Mouse (Mus musculus): Measurements from ENCODE around the gene Dennd4a.

The Dennd4a gene

GRCm38 (mm10) chr9:64809851-64810250 lies 1.3 kb upstream of the Dennd4a start:
- CTCF ChIA-PET: interaction anchor here (0.7 to 2.8 kb wide), 5 partner anchors 10 to 42 kb away, joined by 3 to 11 read pairs (median 5); no protein-coding TSS in a partner anchor

GRCm38 (mm10) chr9:64811538-64812474 lies 666 bp downstream of the Dennd4a start:
- CTCF ChIA-PET: interaction anchor here (0.6 to 2.8 kb wide), 5 partner anchors 11 to 209 kb away, joined by 3 to 11 read pairs (median 4); no protein-coding TSS in a partner anchor

- CTCF ChIA-PET: interaction anchor here (0.6 to 1.5 kb wide), 3 partner anchors 11 to 208 kb away, joined by 3 to 4 read pairs (median 3); no protein-coding TSS in a partner anchor
Measured at GRCm38 (mm10) chr9:64812475-64812860, 1.3 kb downstream of the Dennd4a start.

GRCm38 (mm10) chr9:64814273-64814672 lies 3.1 kb downstream of the Dennd4a start:
- CTCF ChIA-PET: interaction anchor here (0.7 to 1.5 kb wide), 2 partner anchors 9 to 595 kb away, joined by 5 to 6 read pairs; no protein-coding TSS in a partner anchor

GRCm38 (mm10) chr9:64819686-64820085 lies 8.5 kb downstream of the Dennd4a start:
- CTCF ChIA-PET: interaction anchor here (1.0 kb wide), 1 partner anchor 15 kb away, joined by 3 read pairs; no protein-coding TSS in a partner anchor

GRCm38 (mm10) chr9:64820086-64820795 lies 9.1 kb downstream of the Dennd4a start:
- CTCF ChIA-PET: interaction anchor here (1.0 kb wide), 1 partner anchor 15 kb away, joined by 3 read pairs; no protein-coding TSS in a partner anchor

- CTCF ChIA-PET: no interaction called here
Measured at GRCm38 (mm10) chr9:64822235-64822634, 11.1 kb downstream of the Dennd4a start.

GRCm38 (mm10) chr9:64824389-64825008 lies 13.4 kb downstream of the Dennd4a start:
- CTCF ChIA-PET: interaction anchor here (0.9 to 1.9 kb wide), 3 partner anchors 9 to 39 kb away, joined by 3 to 5 read pairs (median 5); no protein-coding TSS in a partner anchor

- CTCF ChIA-PET: interaction anchor here (0.6 kb wide), 1 partner anchor 101 kb away, joined by 6 read pairs; no protein-coding TSS in a partner anchor
Measured at GRCm38 (mm10) chr9:64830092-64830618, 19.0 kb downstream of the Dennd4a start.

GRCm38 (mm10) chr9:64830641-64831040 lies 19.5 kb downstream of the Dennd4a start:
- CTCF ChIA-PET: interaction anchor here (0.6 kb wide), 1 partner anchor 102 kb away, joined by 6 read pairs; no protein-coding TSS in a partner anchor

GRCm38 (mm10) chr9:64831760-64832159 lies 20.6 kb downstream of the Dennd4a start:
- CTCF ChIA-PET: no interaction called here

GRCm38 (mm10) chr9:64834418-64834817 lies 23.3 kb downstream of the Dennd4a start:
- CTCF ChIA-PET: interaction anchor here (0.8 to 0.9 kb wide), 2 partner anchors 15 to 1633 kb away, joined by 3 to 9 read pairs; no protein-coding TSS in a partner anchor

GRCm38 (mm10) chr9:64845355-64845754 lies 34.2 kb downstream of the Dennd4a start:
- CTCF ChIA-PET: no interaction called here

- CTCF ChIA-PET: no interaction called here
Measured at GRCm38 (mm10) chr9:64849548-64849947, 38.4 kb downstream of the Dennd4a start.

- CTCF ChIA-PET: interaction anchor here (0.6 to 0.7 kb wide), 3 partner anchors 16 to 118 kb away, joined by 3 to 4 read pairs (median 3); no protein-coding TSS in a partner anchor
Measured at GRCm38 (mm10) chr9:64860083-64860482, 48.9 kb downstream of the Dennd4a start.

- CTCF ChIA-PET: interaction anchor here (0.9 to 1.2 kb wide), 2 partner anchors 38 to 78 kb away, joined by 3 read pairs; no protein-coding TSS in a partner anchor
Measured at GRCm38 (mm10) chr9:64862687-64863086, 51.5 kb downstream of the Dennd4a start.

GRCm38 (mm10) chr9:64886008-64886407 lies 74.9 kb downstream of the Dennd4a start:
- CTCF ChIA-PET: no interaction called here

- CTCF ChIA-PET: interaction anchor here (0.8 kb wide), 1 partner anchor 127 kb away, joined by 4 read pairs; no protein-coding TSS in a partner anchor
Measured at GRCm38 (mm10) chr9:64896605-64897004, 85.5 kb downstream of the Dennd4a start.

- CTCF ChIA-PET: interaction anchor here (0.6 kb wide), 1 partner anchor 13 kb away, joined by 3 read pairs; no protein-coding TSS in a partner anchor
Measured at GRCm38 (mm10) chr9:64902866-64903265, 91.7 kb downstream of the Dennd4a start.

- CTCF ChIA-PET: interaction anchor here (0.8 kb wide), 1 partner anchor 10 kb away, joined by 25 read pairs; no protein-coding TSS in a partner anchor
Measured at GRCm38 (mm10) chr9:64903386-64903785, 92.2 kb downstream of the Dennd4a start.
